Mouse (Mus musculus): ENCODE data around the gene Rnase13. TPM values are rescaled to one million over a fixed set of nuclear protein-coding genes. Genes with fewer than 3 reads are reported as not detected.
A peak's percentile ranks its signal among the peaks of the same experiment; 100 is the strongest.

Rnase13 gene
- total RNA-seq, 1 experiment from 2014 or later = not detected

DNA sequence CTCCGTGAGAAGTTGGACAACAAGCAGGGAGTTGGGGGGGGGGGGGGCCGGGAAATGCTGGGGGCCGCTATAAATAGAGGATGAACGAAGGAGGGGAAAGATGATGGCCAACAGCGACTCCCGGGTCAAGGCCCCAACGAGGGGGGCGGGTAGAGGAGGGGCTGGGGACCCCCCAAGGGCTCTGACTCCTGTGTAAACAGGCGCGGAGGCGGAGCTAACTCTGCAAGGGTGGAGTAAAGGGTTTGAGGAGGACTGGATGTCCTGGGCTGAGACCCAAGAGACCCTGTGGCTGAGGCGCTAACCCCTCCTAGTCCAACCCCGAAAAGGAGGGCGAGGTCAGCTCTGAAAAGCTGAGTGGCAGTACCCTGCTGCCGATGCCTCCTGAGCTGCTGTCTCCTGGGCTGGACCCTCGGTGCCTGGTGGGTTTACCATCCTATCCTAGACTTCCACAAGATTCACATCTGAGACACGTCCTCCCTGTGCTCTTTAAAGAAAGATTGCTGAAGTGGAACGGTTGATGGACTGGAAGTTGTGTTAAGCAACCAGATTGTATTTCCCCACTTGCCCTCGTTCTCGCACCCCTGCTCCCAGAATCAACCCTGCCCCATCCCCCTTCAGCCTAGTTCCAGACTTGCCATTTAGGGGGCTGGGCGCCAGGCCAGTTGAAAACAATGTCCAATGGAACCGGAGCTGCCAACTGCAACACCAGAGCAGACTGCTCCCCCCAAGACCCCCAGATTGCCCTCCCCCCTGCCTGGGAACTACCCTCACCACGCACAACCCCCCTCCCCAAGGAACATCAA, 8.4 kb downstream of the Rnase13 start, which contains the start of gene Ndrg2:
Gene Ndrg2, minus strand, starts transcription at position 199 of the 803 bp plus-strand sequence.
- ATAC-seq (replicated peaks; ENCODE audit: low read depth, poor library complexity, severe bottlenecking) = 0 out of 2 replicates have a peak, but pooled peaks have one; percentile 23

DNA sequence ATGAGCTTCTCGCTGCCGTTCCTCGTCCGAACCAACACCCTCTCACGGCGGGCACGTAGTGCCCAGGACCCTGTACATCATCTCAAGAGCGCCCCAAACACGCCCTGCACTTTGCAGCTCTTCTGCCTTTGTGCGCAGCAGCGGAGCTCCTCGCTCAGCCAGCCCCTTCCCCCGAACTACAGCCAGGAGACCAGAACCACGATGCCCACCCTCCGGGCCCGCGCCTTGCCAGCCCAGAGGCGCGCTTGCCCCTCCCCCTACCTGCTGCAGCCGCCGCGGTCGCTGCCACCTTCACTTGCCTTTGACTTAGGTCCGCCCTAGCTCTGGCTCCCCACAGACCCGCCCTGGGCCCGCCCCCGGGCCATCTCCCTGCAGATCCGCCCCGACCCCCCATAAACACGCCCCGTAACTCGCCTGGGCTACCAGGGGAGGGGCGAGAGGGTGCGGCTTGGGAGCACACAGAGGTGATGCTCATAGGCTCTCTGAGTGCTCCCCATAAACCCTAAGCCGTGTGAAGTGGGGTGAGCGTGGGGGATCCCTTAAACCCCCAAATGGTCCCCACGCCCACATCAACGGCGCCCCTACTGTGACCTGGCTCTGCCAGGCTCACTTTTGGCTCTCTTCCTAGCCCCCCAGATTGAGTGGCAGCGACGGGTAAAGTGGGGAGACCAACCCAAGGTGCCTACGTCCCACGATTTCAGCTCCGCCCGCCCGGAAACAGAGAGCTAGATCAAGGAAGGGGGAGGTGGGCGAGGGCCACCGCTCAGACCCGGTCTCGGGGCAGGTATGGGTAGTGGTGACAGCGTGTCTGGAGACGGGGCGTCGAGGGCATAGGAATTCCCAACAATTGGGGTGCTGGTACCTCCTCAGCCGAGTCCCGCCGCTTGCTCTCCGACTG, 9.3 kb downstream of the Rnase13 start:
- peak; percentile 79 for ATAC-seq (replicated peaks; ENCODE audit: low read depth, poor library complexity, severe bottlenecking)

DNA sequence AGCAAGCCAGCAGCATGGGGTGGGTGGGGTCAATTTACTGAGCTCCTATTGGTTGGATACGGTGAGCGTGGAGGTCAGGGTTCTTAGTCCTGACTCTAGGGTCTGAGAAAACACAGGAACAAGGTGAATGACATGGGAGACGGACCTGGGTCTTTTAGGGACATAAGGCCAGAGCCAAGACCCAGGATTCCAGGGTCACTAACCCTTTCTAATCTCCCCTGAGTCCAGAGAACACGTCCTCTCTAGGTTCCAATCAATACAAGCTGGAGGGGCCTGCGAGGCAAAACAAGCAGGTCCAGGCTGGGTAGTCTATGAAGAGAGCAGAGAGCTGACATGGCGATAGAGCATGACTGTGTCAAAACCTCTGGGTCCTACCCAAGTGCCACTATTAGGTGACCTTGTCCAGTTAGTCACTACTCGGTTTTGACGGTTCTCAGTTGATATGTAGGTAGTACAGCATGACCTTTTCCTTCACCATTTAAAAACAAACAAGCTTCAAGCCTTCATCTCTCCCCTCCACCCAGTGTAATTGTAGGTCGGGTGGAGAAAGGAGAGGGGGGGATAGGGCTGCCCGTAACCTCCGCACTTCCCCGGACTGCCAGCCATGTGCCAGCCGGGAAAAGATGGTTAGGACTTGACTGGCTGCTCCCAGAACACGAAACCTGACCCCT, 10.0 kb downstream of the Rnase13 start:
- no peak for ATAC-seq (replicated peaks; ENCODE audit: low read depth, poor library complexity, severe bottlenecking)

DNA sequence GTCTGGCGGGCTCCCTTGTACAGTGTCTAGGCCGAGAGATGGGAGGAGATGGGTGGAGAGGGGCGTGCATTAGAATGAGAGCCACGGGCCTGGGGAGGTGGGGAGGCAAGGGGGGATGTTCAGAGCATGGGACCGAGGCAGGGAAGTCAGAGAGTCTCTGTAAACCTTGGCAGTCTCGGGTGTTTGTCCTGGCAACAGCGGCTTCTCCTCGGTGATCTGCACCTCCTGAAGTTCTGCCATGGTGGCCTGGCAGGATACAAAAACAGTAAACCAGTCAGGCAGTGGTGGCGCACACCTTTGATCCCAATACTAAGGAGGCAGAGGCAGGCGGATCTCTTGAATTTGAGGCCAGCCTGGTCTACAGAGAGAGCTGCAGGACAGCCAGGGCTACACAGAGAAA, 11.3 kb downstream of the Rnase13 start:
- ATAC-seq (replicated peaks; ENCODE audit: low read depth, poor library complexity, severe bottlenecking) = no peak

GRCm38 (mm10) chr14:51906102-51906501, 16.5 kb downstream of the Rnase13 start:
- ATAC-seq (replicated peaks; ENCODE audit: low read depth, poor library complexity, severe bottlenecking) = peak; percentile 42; the same call in 1 of the 2 replicates

GRCm38 (mm10) chr14:51904706-51905105, 17.9 kb downstream of the Rnase13 start:
- ATAC-seq (replicated peaks; ENCODE audit: low read depth, poor library complexity, severe bottlenecking) = no peak

DNA sequence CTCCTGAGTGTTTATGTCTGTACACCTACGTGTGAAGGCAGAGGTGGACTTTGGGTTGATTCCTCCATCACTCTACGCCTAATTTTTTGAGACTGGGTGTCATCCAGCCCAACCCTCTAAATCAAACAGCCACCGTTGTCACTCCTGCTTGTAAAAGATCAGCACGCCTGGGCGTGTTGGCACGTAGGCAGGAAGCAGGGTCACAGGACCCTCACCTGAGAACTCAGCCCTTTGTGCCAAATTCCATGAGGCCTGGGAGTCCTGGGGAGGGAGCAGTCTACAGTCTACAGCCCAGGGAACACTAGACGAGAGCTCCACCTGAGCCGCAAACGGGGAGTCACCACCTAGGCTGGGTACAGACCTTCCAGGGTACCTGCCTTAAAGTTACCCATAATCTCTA, 18.8 kb downstream of the Rnase13 start:
- no peak for ATAC-seq (replicated peaks; ENCODE audit: low read depth, poor library complexity, severe bottlenecking)

DNA sequence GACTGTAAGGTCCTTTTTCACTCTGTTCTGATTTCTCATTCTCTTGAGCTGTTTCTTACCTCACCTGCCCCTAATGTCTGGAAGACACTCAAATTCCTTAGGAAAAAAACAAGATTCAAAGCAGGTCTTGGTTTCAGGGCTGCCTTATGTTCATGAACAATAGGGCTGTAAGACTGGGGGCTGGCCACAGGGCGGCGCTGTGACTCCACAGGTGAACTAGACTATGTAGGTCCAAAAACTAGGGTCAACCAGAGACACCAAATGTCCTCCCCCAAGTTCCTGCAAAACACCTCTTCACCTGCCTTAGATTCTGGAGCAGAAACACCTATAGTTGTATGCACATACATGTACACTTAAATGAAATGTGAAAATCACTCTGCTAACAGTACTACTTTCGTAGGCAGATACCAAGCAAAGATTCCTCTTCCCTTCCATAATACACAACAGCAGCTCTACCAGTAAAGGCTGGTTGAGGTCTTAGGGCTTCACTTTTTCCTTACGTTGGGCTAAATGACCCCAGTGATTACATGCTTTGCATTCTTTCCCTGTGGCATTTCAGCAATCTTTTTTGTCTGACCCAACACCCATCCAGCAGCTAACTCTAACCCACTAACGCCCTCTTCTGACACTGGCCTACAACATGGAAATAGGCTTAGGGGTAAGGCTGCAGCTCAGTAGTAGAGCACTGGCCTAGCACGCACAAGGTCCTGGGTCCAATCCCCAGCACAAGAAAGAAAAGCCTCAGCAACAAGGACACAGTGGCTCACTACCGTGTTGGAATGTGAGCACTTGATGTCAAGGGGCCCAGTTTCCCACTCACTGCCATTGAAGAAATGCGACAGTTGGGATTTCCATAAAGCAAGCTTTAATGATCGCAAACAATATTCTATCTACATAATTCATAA, 19.5 kb downstream of the Rnase13 start:
- peak; percentile 80 for ATAC-seq (replicated peaks; ENCODE audit: low read depth, poor library complexity, severe bottlenecking)

GRCm38 (mm10) chr14:51899351-51899750, 23.2 kb downstream of the Rnase13 start:
- no peak for ATAC-seq (replicated peaks; ENCODE audit: low read depth, poor library complexity, severe bottlenecking)

GRCm38 (mm10) chr14:51896539-51897170, 25.9 kb downstream of the Rnase13 start:
- no peak for ATAC-seq (replicated peaks; ENCODE audit: low read depth, poor library complexity, severe bottlenecking)

- ATAC-seq (replicated peaks; ENCODE audit: low read depth, poor library complexity, severe bottlenecking) = no peak
Measured at GRCm38 (mm10) chr14:51896019-51896418, 26.6 kb downstream of the Rnase13 start.

- ATAC-seq (replicated peaks; ENCODE audit: low read depth, poor library complexity, severe bottlenecking) = no peak
Measured at GRCm38 (mm10) chr14:51895071-51895470, 27.5 kb downstream of the Rnase13 start.

- no peak for ATAC-seq (replicated peaks; ENCODE audit: low read depth, poor library complexity, severe bottlenecking)
Measured at GRCm38 (mm10) chr14:51893809-51894208, 28.8 kb downstream of the Rnase13 start.

- ATAC-seq (replicated peaks; ENCODE audit: low read depth, poor library complexity, severe bottlenecking) = no peak
Measured at GRCm38 (mm10) chr14:51893094-51893794, 29.3 kb downstream of the Rnase13 start.

DNA sequence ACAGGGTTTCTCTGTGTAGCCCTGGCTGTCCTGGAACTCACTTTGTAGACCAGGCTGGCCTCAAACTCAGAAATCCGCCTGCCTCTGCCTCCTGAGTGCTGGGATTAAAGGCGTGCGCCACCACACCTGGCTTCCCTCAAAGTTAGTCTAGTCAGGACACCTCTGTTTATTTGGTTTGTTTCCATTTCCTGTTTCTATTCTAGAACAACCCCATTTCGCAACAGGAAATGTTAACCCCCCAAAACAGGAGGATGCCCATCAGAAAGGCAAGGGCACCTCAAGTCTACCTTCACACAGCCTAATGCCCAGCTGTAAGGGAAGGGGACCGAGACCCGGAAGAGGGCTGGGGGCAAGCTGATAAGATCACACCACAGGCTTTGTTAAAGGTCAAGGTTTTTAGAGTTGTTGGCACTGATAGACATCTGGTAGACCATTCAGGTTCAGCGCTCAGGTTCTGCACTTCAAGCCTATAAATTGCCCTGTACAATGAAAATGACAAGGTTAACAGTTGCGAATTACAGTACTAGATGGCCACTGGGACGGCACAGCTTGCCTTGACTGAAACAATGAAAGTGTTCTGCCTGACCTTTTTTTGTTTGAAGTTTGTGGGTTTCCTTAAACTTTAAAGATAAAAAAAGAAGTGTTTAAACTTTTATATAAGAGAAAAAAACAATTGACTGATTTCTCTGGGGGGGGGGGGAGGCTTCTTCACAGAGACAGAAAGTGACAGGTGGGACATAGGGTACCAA, 30.2 kb downstream of the Rnase13 start, which contains the start of gene Slc39a2:
Gene Slc39a2, plus strand, starts transcription at position 699 of the 749 bp plus-strand sequence.
- no peak for ATAC-seq (replicated peaks; ENCODE audit: low read depth, poor library complexity, severe bottlenecking)

DNA sequence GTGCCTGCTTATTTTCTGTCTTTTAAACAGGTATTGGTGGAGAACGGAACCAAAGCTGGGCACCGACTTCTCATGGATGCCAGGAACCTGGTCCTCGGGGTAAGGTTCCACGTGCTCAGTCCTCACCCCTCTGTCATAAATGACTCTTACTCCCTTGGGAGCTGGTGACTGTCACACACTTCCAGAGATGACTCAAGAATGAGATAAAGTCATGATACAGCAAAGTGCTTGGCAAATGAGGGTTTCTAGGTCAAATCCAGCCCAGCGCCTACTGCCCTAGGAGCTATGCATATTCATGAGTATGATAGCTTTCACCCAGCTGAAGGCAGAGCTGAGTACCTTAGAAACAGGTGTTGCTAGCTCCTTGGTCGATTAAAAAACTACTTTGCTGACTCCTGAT, 32.7 kb downstream of the Rnase13 start:
- ATAC-seq (replicated peaks; ENCODE audit: low read depth, poor library complexity, severe bottlenecking) = no peak

GRCm38 (mm10) chr14:51886051-51886450, 36.5 kb downstream of the Rnase13 start:
- ATAC-seq (replicated peaks; ENCODE audit: low read depth, poor library complexity, severe bottlenecking) = no peak
